Mouse (Mus musculus): ENCODE results near the gene Naa15.

DNA sequence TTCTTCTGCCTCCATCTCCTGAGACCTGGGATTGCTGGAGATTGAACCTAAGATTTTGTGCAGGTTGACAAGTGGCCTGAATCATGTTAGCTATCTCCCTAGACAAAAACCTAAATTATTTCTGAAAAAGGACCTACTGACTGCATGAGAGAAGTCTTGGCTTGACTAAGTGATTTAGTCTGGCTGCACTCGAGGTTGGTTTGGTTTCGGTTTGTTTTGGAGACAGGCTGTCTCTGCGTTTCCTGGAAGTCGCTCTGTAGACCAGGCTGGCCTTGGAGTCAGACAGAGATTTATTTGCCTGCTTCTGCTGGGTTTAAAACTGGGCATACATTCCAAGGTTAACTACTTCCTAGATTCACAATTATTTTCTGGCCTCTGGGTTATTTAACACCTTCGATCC lies 42.1 kb upstream of the Naa15 start:
- TF ChIP-seq CTCF (IDR thresholded peaks at IDR 0.05; ENCODE audit: low read depth, low read length): no peak
- no peak for TF ChIP-seq POLR2A (IDR thresholded peaks at IDR 0.05; ENCODE audit: borderline replicate concordance, low read depth, low read length)

Data from bone marrow macrophage, adult 2 months (primary cell).